In the genomic region with DNA sequence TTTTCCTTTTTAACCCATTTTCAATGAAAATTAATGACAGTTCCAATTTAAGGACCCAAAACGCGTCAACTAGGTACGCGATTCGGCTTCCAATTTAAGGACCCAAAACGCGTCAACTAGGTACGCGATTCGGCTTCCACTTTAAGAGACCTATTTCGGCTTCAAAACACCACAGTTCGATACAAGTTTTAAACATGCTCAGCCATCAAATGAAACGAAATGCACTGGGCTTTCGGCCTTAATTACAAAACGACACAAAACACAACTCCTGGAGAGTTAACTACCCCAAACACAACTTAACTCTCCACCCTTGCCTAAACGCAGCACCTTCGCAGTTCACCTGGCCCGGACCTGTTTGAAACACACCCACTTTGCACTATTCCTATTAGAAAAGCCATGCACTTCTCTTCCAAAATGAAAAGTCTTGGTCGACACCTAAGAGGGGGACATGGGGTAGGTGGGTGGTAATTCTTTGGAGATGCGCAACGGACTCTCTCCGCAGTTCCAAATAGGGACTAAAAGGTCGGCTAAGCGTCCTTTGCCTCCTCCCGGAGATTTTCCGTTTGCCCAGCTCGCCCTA, we compare ENCODE assay signal across 8 mouse cellular contexts. TPM values are rescaled to one million over a fixed set of nuclear protein-coding genes. Genes with fewer than 3 reads are reported as not detected.
DNase-seq lines count a peak whose midpoint lies in the region; ATAC-seq and TF ChIP-seq lines count a peak whose summit lies in the region.

No protein-coding gene starts in this region.

- H3K9ac ChIP-seq in hindbrain, embryonic 14.5 days, result peak overlapping the region; percentile 99
- peak overlapping the region; percentile 98 for H3K9ac ChIP-seq in midbrain, embryonic 12.5 days (replicated peaks)

- ATAC-seq in hindbrain, embryonic 14.5 days (ENCODE audit: low FRiP score), result no peak
- ATAC-seq in midbrain, embryonic 12.5 days (ENCODE audit: low FRiP score, low read depth), result no peak

- no peak for TF ChIP-seq CTCF in brain, embryonic 14.5 days (IDR thresholded peaks at IDR 0.05; ENCODE audit: borderline replicate concordance, extremely low read depth, insufficient read depth, insufficient read length)

- peak overlapping the region; percentile 99 for H3K27ac ChIP-seq in hindbrain, embryonic 14.5 days
- peak overlapping the region; percentile 100 for H3K27ac ChIP-seq in midbrain, embryonic 12.5 days (replicated peaks)

- H3K36me3 ChIP-seq in hindbrain, embryonic 14.5 days (replicated peaks; ENCODE audit: control insufficient read depth, insufficient read depth), result peaks cover 5% of the 10 kb centered on the region
- peaks cover 3% of the 10 kb centered on the region; the same call in 1 of the 2 replicates for H3K36me3 ChIP-seq in midbrain, embryonic 12.5 days

- H3K4me2 ChIP-seq in hindbrain, embryonic 14.5 days (replicated peaks), result peak overlapping the region; percentile 62
- peak overlapping the region; percentile 73 for H3K4me2 ChIP-seq in midbrain, embryonic 12.5 days (replicated peaks)

- H3K27me3 ChIP-seq in hindbrain, embryonic 14.5 days (ENCODE audit: control insufficient read depth, insufficient read depth, low read length), result no peaks in the 10 kb centered on the region
- H3K27me3 ChIP-seq in midbrain, embryonic 12.5 days, result no peaks in the 10 kb centered on the region

- H3K4me3 ChIP-seq in hindbrain, embryonic 14.5 days (replicated peaks; ENCODE audit: low read length), result peak overlapping the region; percentile 93
- peak overlapping the region; percentile 81 for H3K4me3 ChIP-seq in midbrain, embryonic 12.5 days

- H3K9me3 ChIP-seq in hindbrain, embryonic 14.5 days (ENCODE audit: control insufficient read depth, low read length), result no peaks in the 10 kb centered on the region
- H3K9me3 ChIP-seq in midbrain, embryonic 12.5 days, result no peaks in the 10 kb centered on the region

- under 1% methylated on average over 27 of the region's 27 CpGs for WGBS in hindbrain, embryonic 14.5 days
- under 1% methylated on average over 27 of the region's 27 CpGs for WGBS in midbrain, embryonic 12.5 days

- H3K4me1 ChIP-seq in hindbrain, embryonic 14.5 days (replicated peaks; ENCODE audit: control insufficient read depth, insufficient read depth, low read length), result peaks cover 58% of the 10 kb centered on the region
- peaks cover 59% of the 10 kb centered on the region for H3K4me1 ChIP-seq in midbrain, embryonic 12.5 days

- no peak for TF ChIP-seq POLR2A in brain, embryonic 14.5 days (IDR thresholded peaks at IDR 0.05; ENCODE audit: borderline replicate concordance, extremely low read depth, insufficient read depth, insufficient read length, poor library complexity, severe bottlenecking)

- DNase-seq in kidney, postnatal 10 days, result peak; percentile 23
- DNase-seq in kidney, adult 9 months, result no peak
- DNase-seq in brain, embryonic 14.5 days (ENCODE audit: low read depth), result peak; percentile 42
- DNase-seq in hindbrain, embryonic 14.5 days (ENCODE audit: low spot score), result no peak
- DNase-seq in right cerebral cortex, postnatal 36 days (ENCODE audit: low spot score in 2 of 2), result no peak
- no peak for DNase-seq in adrenal gland, adult (ENCODE audit: inconsistent age in 2 of 2, low spot score in 1 of 2)
- DNase-seq in right cerebral cortex, postnatal 25 days, result no peak

RNA-seq across cellular contexts. Expression of gene Hnrnph3, which starts 1.4 kb away (rescaled TPM):
- 137 and 177 TPM in 2 replicates for polyA plus RNA-seq in brain, embryonic 14.5 days (2012; rRNA removed)
- polyA plus RNA-seq in hindbrain, embryonic 14.5 days (2014; fragmentation: Nextera tagmentation; extraction: Ambion mirVana), result 75.0 and 76.8 TPM in 2 replicates
- 265 and 271 TPM in 2 replicates for polyA plus RNA-seq in midbrain, embryonic 12.5 days (2016; fragmentation: Nextera tagmentation; extraction: Ambion mirVana)

RNA-seq across cellular contexts. Expression of gene Pbld2, which starts 1.5 kb away (rescaled TPM):
- 1.7 and 1.9 TPM in 2 replicates for polyA plus RNA-seq in brain, embryonic 14.5 days (2012; rRNA removed)
- polyA plus RNA-seq in hindbrain, embryonic 14.5 days (2014; fragmentation: Nextera tagmentation; extraction: Ambion mirVana), result 0.46 and 0.59 TPM in 2 replicates
- polyA plus RNA-seq in midbrain, embryonic 12.5 days (2016; fragmentation: Nextera tagmentation; extraction: Ambion mirVana), result 1.0 and 1.2 TPM in 2 replicates

RNA-seq across cellular contexts. Expression of gene Pbld1, which starts 37.3 kb away (rescaled TPM):
- 0.12 and 0.33 TPM in 2 replicates for polyA plus RNA-seq in brain, embryonic 14.5 days (2012; rRNA removed)
- 0.39 and 0.75 TPM in 2 replicates for polyA plus RNA-seq in hindbrain, embryonic 14.5 days (2014; fragmentation: Nextera tagmentation; extraction: Ambion mirVana)
- 1.2 TPM in 2 replicates for polyA plus RNA-seq in midbrain, embryonic 12.5 days (2016; fragmentation: Nextera tagmentation; extraction: Ambion mirVana)

RNA-seq across cellular contexts. Expression of gene Rufy2, which starts 42.6 kb away (rescaled TPM):
- 32.5 and 39.0 TPM in 2 replicates for polyA plus RNA-seq in brain, embryonic 14.5 days (2012; rRNA removed)
- 58.5 and 59.6 TPM in 2 replicates for polyA plus RNA-seq in hindbrain, embryonic 14.5 days (2014; fragmentation: Nextera tagmentation; extraction: Ambion mirVana)
- 37.6 and 38.3 TPM in 2 replicates for polyA plus RNA-seq in midbrain, embryonic 12.5 days (2016; fragmentation: Nextera tagmentation; extraction: Ambion mirVana)

Comparison
In these comparisons a context has a peak if more than half of its experiments do, and no peak if none do; other contexts are left out.
1. DNase-seq: peak in kidney, postnatal 10 days (single experiment) and brain, embryonic 14.5 days (single experiment); none in kidney, adult 9 months (single experiment), hindbrain, embryonic 14.5 days (single experiment), right cerebral cortex, postnatal 36 days (0 of 2), adrenal gland, adult (0 of 2) and right cerebral cortex, postnatal 25 days (single experiment).